Mouse (Mus musculus) myocyte (in vitro differentiated cells): Measurements from ENCODE around the gene Tbx6.

Source experiments
- CEBPB ChIP-seq: IDR thresholded peaks from 2 replicates; pipeline ENCODE4 v1.6.1; 2011; ENCODE audit warnings: mild to moderate bottlenecking, moderate library complexity; ENCODE audit not compliant: poor library complexity, insufficient read depth, severe bottlenecking
- E2F4 ChIP-seq: IDR thresholded peaks from one replicate; pipeline ENCODE4 v1.6.1; 2011; ENCODE audit warnings: mild to moderate bottlenecking, control low read depth, moderate library complexity; ENCODE audit not compliant: insufficient read depth
- MAX ChIP-seq: IDR thresholded peaks from one replicate; pipeline ENCODE4 v1.6.1; 2011; ENCODE audit warnings: low read depth, mild to moderate bottlenecking, control low read depth
- MYOD1 ChIP-seq, 3 experiments: IDR thresholded peaks; one replicate each; pipeline ENCODE4 v1.6.1; 2011; ENCODE audit warnings: control low read depth in 2 of 3, low read depth in 2 of 3, mild to moderate bottlenecking in 2 of 3, moderate library complexity in 1 of 3; ENCODE audit not compliant: insufficient read length in 2 of 3, control insufficient read depth in 1 of 3
- MYOG ChIP-seq, 3 experiments: IDR thresholded peaks; one replicate each; pipeline ENCODE4 v1.6.1; 2011; ENCODE audit warnings: control low read depth in 2 of 3, low read depth in 2 of 3, mild to moderate bottlenecking in 2 of 3; ENCODE audit not compliant: insufficient read length in 2 of 3, control insufficient read depth in 1 of 3, insufficient read depth in 1 of 3
- POLR2A ChIP-seq: IDR thresholded peaks from one replicate; pipeline ENCODE4 v1.6.1; 2011; ENCODE audit warnings: low read depth, mild to moderate bottlenecking, control low read depth, moderate library complexity; ENCODE audit not compliant: insufficient read length
- POLR2AphosphoS2 ChIP-seq: IDR thresholded peaks from one replicate; pipeline ENCODE4 v1.6.1; 2011; ENCODE audit warnings: low read depth, control low read depth; ENCODE audit not compliant: insufficient read length
- REST ChIP-seq: IDR thresholded peaks from one replicate; pipeline ENCODE4 v1.6.1; 2011; ENCODE audit warnings: mild to moderate bottlenecking, control low read depth, moderate library complexity; ENCODE audit not compliant: insufficient read depth, insufficient read length
- SRF ChIP-seq: IDR thresholded peaks from one replicate; pipeline ENCODE4 v1.6.1; 2011; ENCODE audit warnings: low read depth; ENCODE audit not compliant: control insufficient read depth, insufficient read length
- TCF12 ChIP-seq: IDR thresholded peaks from one replicate; pipeline ENCODE4 v1.6.1; 2011; ENCODE audit warnings: mild to moderate bottlenecking, control low read depth; ENCODE audit not compliant: poor library complexity, insufficient read depth, severe bottlenecking
- TCF3 ChIP-seq: IDR thresholded peaks from one replicate; pipeline ENCODE4 v1.6.1; 2011; ENCODE audit warnings: low read depth, control low read depth; ENCODE audit not compliant: insufficient read length
- USF1 ChIP-seq: IDR thresholded peaks from one replicate; pipeline ENCODE4 v1.6.1; 2011; ENCODE audit warnings: low read depth, mild to moderate bottlenecking, control low read depth, moderate library complexity

DNA sequence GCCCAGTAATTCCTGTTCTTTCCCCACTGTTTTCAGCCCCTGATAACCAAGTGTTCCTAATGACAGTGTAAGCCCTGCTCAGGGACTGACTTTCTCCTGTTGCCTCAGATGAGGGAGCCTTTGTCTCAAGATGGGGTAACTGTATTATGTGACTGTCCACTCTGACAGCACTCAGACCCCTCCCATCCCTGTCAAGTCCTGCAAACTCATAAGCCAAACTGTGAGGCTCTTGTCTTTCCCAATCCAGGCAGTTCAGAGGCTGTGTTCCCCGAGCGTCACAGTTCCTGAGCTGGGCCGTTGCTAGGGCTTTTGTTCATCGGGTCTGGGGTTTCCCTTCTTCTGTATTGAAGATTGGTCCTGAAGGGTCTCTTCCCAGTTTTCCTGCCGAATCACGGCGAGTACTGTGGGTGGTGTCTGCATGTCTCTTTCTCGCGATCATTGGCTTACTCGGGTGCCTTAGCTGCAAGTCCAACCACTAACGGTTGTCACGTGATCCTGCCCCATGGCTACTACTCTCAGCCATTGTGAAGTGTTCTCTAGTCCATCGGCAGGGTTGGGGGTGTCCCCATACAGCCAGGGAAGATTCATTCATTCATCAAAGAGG is 41.0 kb upstream of the Tbx6 start:
- TF ChIP-seq POLR2A (no peak), MAX (no peak), REST (no peak), E2F4 (no peak), USF1 (no peak), POLR2AphosphoS2 (no peak), TCF3 (no peak), MYOD1 (IDR thresholded peaks at IDR 0.05; ENCODE audit: control insufficient read depth in 1 of 3, insufficient read length in 2 of 3, low read depth in 2 of 3) (no peak), TCF12 (no peak), CEBPB (no peak), MYOG (IDR thresholded peaks at IDR 0.05; ENCODE audit: control insufficient read depth in 1 of 3, insufficient read depth in 1 of 3, insufficient read length in 2 of 3, low read depth in 2 of 3) (no peak), SRF (no peak)
